Mouse (Mus musculus) v-Abl transformed pro-B cells (cell line): ENCODE measurements at regions not wholly inside any gene's neighbourhood (a gene's known extent, or its start where the extent isn't known, plus 50 kb on each side); places are given as distances from the start of the nearest gene placed in this dataset.

Experiments
- in situ Hi-C, 2 experiments: fragments of 400-800 bp; cut with MboI; formaldehyde crosslinking; loops; one replicate each; pipeline ENCODE4 v1.15.1; 2025; ENCODE audit not compliant: unreplicated experiment in 2 of 2

DNA sequence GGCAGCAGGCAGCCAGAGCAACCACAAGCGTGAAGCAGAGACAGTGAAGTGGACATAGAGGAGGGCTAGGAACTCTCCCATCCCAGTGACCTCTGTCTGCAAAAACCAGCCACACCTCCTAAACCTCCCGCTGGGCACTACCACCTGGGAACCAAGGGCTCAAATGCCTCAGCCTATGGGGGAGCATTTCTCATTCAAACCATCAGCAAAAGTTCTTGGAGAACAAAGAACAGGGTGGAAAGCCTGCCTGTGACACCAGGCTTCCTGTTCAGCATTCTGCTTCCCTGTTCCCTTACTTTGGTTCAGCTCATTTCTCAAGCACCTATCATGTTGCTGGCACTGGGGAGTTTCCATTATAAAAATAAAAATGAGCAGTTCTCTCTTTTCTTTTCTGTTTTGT, 74.4 kb upstream of the Rnaseh2b start:
- in situ Hi-C loops, result no loop called here

DNA sequence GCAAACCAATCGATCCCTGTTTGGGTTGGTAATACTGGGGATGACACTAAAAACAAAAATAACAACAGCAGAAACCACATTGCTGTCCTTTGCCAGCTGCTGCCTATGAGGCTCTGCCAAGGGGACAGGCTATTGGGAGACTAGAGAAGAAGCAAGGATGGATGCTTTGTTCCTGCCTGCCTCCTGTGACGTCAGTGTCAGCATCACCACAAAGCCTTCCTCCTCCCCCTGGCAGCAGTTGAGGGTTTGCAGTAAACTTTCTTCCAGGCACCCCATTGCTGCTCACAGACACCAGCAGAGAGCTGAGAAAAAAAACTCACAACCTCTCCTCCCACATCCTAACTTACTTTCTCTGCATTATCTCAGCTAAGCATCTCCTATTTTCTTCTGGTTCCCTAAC, 73.7 kb upstream of the Rnaseh2b start:
- in situ Hi-C loops, result no loop called here

DNA sequence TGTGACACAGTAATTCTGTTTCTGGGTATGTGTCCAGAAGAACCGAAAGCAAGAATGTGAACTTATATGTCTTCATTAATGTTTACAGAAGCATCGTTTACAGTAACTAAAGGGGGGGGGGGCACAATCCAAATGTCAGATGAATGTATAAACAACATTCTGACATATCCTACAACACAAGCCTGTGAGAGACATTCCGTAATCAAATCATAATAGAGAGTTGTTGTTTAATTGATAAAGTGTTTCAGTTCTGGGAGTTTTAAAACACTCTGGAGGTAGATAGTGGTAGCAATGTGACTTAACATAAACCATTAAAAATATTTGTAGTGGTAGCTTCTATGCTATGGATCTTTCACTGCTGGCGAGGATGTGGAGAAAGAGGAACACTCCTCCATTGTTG, 71.6 kb upstream of the Rnaseh2b start:
- in situ Hi-C loops, result no loop called here
